Mouse (Mus musculus) hindbrain, embryonic 16.5 days (tissue): ENCODE results near the gene Wipf1. TPM values are rescaled to one million over a fixed set of nuclear protein-coding genes. Genes with fewer than 3 reads are reported as not detected.
A peak's percentile ranks its signal among the peaks of the same experiment; 100 is the strongest.

Experiments
- ATAC-seq: fragments of 200-750 bp; cut with Nextera tagmentation; 2 replicates; pipeline ENCODE4 v1.8.0; 2017; ENCODE audit warnings: moderate TSS enrichment, moderate library complexity
- H3K27ac ChIP-seq: fragments of 300-500 bp; sonication (generic); 2 replicates; pipeline ENCODE4 v1.5.1; 2014; ENCODE audit warnings: low read depth, mild to moderate bottlenecking, control low read depth, low read length, moderate library complexity
- H3K27me3 ChIP-seq: fragments of 300-500 bp; sonication (generic); replicated peaks from 2 replicates; pipeline ENCODE4 v1.6.1; 2014; ENCODE audit warnings: low read length; ENCODE audit not compliant: control insufficient read depth, insufficient read depth
- H3K36me3 ChIP-seq: fragments of 300-500 bp; sonication (generic); 2 replicates; pipeline ENCODE4 v1.6.1; 2014; ENCODE audit warnings: mild to moderate bottlenecking, low read length, moderate library complexity, mixed read lengths; ENCODE audit not compliant: control insufficient read depth, insufficient read depth
- H3K4me1 ChIP-seq: fragments of 300-500 bp; sonication (generic); 2 replicates; pipeline ENCODE4 v1.6.1; 2014; ENCODE audit warnings: low read depth, low read length; ENCODE audit not compliant: control insufficient read depth, insufficient read depth
- H3K4me2 ChIP-seq: fragments of 300-500 bp; sonication (generic); 2 replicates; pipeline ENCODE4 v1.6.1; 2014; ENCODE audit warnings: mild to moderate bottlenecking, low read length, control low read depth, moderate library complexity
- H3K4me3 ChIP-seq: fragments of 300-500 bp; sonication (generic); 2 replicates; pipeline ENCODE4 v1.5.1; 2014; ENCODE audit warnings: mild to moderate bottlenecking, low read length, control low read depth, moderate library complexity
- H3K9ac ChIP-seq: fragments of 300-500 bp; sonication (generic); 2 replicates; pipeline ENCODE4 v1.6.1; 2014; ENCODE audit warnings: low read depth, mild to moderate bottlenecking, control low read depth, low read length, moderate library complexity
- H3K9me3 ChIP-seq: fragments of 300-500 bp; sonication (generic); 2 replicates; pipeline ENCODE4 v1.6.1; 2014; ENCODE audit warnings: mild to moderate bottlenecking, low read length, moderate library complexity; ENCODE audit not compliant: control insufficient read depth
- WGBS: fragments of 180-500 bp; shearing (Covaris S2); extraction: QIAGEN DNeasy Blood & Tissue Kit; methylation state at CpG from one replicate; pipeline ENCODE4 v1.1.7; 2014; 5-methylcytosine and 5-hydroxymethylcytosine counted together
- polyA plus RNA-seq: library from polyadenylated mRNA; unstranded; fragments of >200 nt; fragmentation: Nextera tagmentation; extraction: Ambion mirVana; gene quantifications from 2 replicates; pipeline ENCODE4 v1.2.1, GENCODE M21; 2015

Wipf1 gene
- polyA plus RNA-seq, 1 experiment from 2014 or later: 2.4 TPM

DNA sequence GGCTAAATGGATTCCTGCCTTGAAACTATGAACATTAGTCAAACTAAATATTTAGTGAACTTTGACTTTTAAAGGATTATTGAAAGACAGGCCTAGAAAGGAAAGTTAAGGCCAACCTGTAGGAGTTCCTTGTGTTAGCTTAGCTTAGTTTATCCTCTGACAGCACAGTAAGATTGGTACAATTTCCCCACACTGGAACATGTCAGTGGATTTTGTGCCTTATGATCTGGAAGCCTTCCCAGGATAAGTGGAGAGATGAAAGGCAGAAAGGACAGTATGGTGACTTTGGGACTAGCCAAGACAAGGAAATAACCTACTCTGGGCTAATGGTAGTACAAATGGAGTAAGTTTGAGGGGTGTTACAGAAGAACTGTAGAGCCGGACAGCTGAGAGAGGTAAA lies 141.7 kb downstream of the Wipf1 start:
- Histone ChIP-seq H3K27ac (no peak overlapping the region), H3K9ac (no peak overlapping the region), H3K9me3 (no peaks in the 10 kb centered on the region), H3K4me1 (peaks cover 6% of the 10 kb centered on the region; the same call in 1 of the 2 replicates), H3K4me3 (no peak overlapping the region), H3K36me3 (no peaks in the 10 kb centered on the region), H3K4me2 (no peak overlapping the region), H3K27me3 (no peaks in the 10 kb centered on the region)
- ATAC-seq: no peak
- 93% methylated on average over 1 of the region's 1 CpGs for WGBS

DNA sequence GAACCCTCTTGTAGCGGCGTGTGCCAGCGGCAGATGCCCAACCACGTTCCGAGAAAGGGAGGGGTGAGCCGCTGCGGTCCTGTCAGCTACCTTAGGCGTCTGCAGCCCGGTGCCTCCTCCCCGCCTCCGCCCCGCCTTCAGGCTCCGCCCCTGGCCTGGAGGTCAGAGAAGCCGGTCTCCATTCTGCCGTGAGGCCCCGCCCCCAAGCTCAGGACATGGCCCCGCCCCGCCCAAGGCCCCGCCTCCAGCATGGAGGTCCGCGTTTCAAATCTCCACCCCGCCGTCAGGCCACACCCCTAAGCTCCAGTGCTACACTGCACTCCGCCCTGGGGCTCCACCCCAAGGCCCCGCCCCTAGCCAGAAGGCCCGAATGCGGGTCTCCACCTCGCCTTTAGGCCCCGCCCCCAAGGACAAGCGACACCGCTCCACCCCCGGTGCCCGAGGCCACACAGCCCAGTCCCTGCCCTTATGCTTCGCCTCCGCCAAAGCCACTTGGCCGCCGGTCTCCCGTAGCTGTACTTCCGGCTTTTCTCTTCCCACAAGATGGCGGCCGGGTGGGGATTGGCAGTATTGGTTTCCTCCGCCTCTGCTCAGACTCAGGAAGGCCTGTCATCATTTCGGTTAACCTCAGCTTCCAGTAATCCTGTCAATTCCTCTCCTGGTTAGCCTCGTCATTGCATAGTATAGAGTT lies 143.0 kb downstream of the Wipf1 start, which contains the start of gene Gpr155:
Gene Gpr155 (minus strand): TSS at position 217 of the 691 bp plus-strand sequence.
- no peaks in the 10 kb centered on the region for H3K36me3 ChIP-seq
- WGBS: 1% methylated on average over 35 of the region's 44 CpGs
- H3K9ac ChIP-seq: peak within 1 kb of the TSS; percentile 81
- no peaks in the 10 kb centered on the region for H3K9me3 ChIP-seq
- H3K27me3 ChIP-seq: no peaks in the 10 kb centered on the region
- H3K4me2 ChIP-seq: peak within 1 kb of the TSS; percentile 95
- H3K4me3 ChIP-seq: peak within 1 kb of the TSS; percentile 84
- peaks cover 6% of the 10 kb centered on the region; the same call in 1 of the 2 replicates for H3K4me1 ChIP-seq
- H3K27ac ChIP-seq: peak within 1 kb of the TSS; percentile 79
- ATAC-seq: peak; percentile 99

DNA sequence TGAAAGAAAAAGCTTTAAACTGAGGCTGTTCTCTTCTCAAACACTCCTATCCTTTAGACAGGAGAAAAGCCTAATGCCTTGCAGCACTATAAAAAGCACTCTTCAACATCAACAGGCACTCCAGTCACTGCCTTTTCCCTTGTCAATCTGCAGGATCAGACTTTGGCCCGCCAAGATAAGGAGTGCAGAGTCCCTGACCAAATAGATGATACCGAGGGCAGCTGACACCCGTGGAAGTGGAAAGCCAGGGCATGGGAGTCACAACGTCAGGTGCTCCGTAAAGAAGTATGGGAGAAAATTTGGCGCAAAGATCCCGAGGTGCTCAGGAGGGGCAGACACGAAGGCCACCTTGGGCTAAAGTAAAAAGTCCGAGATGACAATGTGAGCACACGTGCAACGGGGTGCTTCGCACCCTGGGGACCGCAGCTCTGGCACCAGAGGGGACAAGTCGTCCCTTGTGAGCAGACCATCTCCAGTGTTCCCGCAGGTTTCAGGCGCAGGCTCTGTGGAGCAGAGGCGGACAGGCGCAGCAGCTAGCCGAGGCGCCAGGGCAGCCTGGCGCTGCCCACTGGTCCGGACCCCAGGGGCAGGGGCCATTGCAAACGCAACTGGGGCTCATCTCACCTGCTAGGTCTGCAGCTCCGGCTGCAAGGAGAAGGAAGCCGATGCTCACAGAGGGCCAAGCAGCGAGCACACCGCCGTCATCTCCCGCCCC lies 143.7 kb downstream of the Wipf1 start:
- H3K4me1 ChIP-seq: peaks cover 6% of the 10 kb centered on the region; the same call in 1 of the 2 replicates
- H3K36me3 ChIP-seq: no peaks in the 10 kb centered on the region
- H3K9me3 ChIP-seq: no peaks in the 10 kb centered on the region
- 1% methylated on average over 26 of the region's 29 CpGs for WGBS
- peak overlapping the region; percentile 84 for H3K4me3 ChIP-seq
- peak overlapping the region; percentile 81 for H3K9ac ChIP-seq
- peak overlapping the region; percentile 95 for H3K4me2 ChIP-seq
- no peak for ATAC-seq
- 0 out of 2 replicates have a peak, but pooled peaks cover under 1% of the 10 kb centered on the region for H3K27me3 ChIP-seq
- peak overlapping the region; percentile 79 for H3K27ac ChIP-seq

DNA sequence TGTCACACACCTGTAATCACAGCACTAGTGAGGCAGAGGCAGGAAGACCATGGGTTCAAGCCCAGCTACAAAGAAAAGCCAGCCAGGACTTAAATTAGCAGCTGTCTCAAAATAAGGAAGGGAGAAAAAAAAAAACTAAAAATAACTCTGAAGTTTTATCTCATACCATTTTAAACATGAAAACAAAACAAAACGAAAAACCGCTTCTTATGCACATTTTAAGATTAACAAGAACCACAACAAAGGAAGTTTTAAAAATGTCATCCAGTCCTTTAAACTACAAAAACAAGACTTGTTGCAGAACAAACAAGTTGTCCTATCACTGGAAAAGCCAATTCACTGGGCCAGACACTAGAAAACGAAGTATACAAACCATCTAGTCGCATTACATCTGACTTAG lies 144.4 kb downstream of the Wipf1 start:
- 90% methylated on average over 4 of the region's 4 CpGs for WGBS

DNA sequence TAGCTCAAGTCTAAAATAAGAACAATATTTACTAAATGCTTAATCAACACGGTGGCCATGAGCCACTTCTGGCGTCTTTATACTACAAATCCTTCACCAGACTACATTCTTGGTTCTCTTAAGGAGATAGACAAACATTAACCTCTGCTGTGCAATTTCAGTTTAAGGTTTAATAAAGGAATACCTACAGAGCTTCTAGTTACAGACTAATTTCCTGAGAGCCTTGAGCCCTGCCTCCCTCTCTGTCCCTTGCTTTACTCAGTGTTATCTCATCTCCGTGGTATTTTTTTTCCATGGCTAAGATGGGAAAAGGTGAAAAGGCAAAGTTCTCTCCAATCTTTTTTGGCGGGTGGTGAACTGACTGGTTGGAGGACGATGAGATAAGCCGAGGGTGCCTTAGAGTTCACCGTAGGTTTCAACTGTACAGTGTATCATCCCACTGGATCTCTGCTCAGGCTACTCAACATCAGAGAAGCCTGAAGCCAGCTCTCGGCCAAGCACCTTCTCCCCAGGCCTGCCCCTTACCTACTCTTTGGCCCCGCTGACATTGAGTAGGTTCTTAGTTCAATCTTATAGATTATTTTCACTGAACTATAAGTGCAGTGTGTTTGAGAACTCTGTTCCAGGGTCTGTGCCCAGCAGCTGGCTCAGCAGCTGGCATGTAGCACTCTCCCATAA lies 149.1 kb downstream of the Wipf1 start:
- WGBS: 93% methylated on average over 9 of the region's 9 CpGs

More for the DNA sequence above, 144.4 kb downstream of the Wipf1 start:
- 0 out of 2 replicates have a peak, but pooled peaks cover 2% of the 10 kb centered on the region for H3K27me3 ChIP-seq
- no peaks in the 10 kb centered on the region for H3K9me3 ChIP-seq
- H3K9ac ChIP-seq: no peak overlapping the region
- ATAC-seq: no peak
- H3K4me2 ChIP-seq: peak overlapping the region; percentile 95
- H3K4me3 ChIP-seq: peak overlapping the region; percentile 84; the same call in 1 of the 2 replicates
- H3K4me1 ChIP-seq: peaks cover 6% of the 10 kb centered on the region; the same call in 1 of the 2 replicates
- H3K27ac ChIP-seq: no peak overlapping the region
- H3K36me3 ChIP-seq: no peaks in the 10 kb centered on the region

DNA sequence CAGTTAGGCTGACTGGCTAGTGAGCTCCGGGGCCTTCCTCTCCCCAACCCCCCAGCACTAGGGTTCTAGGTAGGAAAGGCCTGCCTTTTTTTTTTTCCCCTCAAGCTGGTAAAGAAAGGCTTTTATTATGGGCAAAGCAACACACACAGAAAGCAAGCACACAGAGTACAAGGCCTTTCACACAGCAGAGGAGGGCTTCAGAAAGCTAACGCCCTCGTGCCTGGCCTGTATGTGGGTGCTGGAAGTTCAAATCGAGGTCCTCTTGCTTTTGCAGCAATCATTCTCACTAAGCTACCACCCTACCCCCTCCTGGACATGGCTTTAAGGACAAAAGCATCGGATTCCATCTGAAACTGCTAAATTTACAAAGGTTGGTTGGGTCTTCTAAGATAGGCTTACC lies 149.9 kb downstream of the Wipf1 start:
- Histone ChIP-seq H3K9me3 (no peaks in the 10 kb centered on the region), H3K27me3 (0 out of 2 replicates have a peak, but pooled peaks cover 2% of the 10 kb centered on the region), H3K36me3 (no peaks in the 10 kb centered on the region), H3K9ac (no peak overlapping the region), H3K27ac (no peak overlapping the region), H3K4me1 (no peaks in the 10 kb centered on the region), H3K4me2 (no peak overlapping the region), H3K4me3 (no peak overlapping the region)
- 87% methylated on average over 5 of the region's 5 CpGs for WGBS
- no peak for ATAC-seq

More for the DNA sequence above, 149.1 kb downstream of the Wipf1 start:
- Histone ChIP-seq H3K27ac (no peak overlapping the region), H3K9ac (no peak overlapping the region), H3K9me3 (no peaks in the 10 kb centered on the region), H3K4me3 (no peak overlapping the region), H3K4me1 (peaks cover 2% of the 10 kb centered on the region; the same call in 1 of the 2 replicates), H3K4me2 (no peak overlapping the region), H3K36me3 (no peaks in the 10 kb centered on the region), H3K27me3 (0 out of 2 replicates have a peak, but pooled peaks cover 2% of the 10 kb centered on the region)
- ATAC-seq: no peak

Other genes with a start within 250 kb of the Wipf1 start
- gene Scrn3, start 217.1 kb downstream of the Wipf1 start, polyA plus RNA-seq: 8.2 and 8.4 TPM in 2 replicates
- gene Cir1, start 217.0 kb downstream of the Wipf1 start, polyA plus RNA-seq: 20.9 and 23.8 TPM in 2 replicates
- 12.8 and 14.6 TPM in 2 replicates for gene Gpr155, start 143.2 kb downstream of the Wipf1 start, polyA plus RNA-seq
- 0.20 and 0.87 TPM in 2 replicates for gene Chrna1, start 50.6 kb upstream of the Wipf1 start, polyA plus RNA-seq
- 70.1 and 75.4 TPM in 2 replicates for gene Chn1, start 245.6 kb upstream of the Wipf1 start, polyA plus RNA-seq